Mouse (Mus musculus) gastrocnemius, postnatal 25 days (tissue): ENCODE results near the gene Rrp9. TPM values are rescaled to one million over a fixed set of nuclear protein-coding genes. Genes with fewer than 3 reads are reported as not detected.

Experiments
- DNase-seq: peaks from one replicate; pipeline ENCODE4 v3.0.0; 2022
- total RNA-seq, 2 experiments: library from RNA; stranded (reverse); gene quantifications; 1 replicate in 1 of 2; 2 replicates in 1 of 2; pipeline ENCODE4 v1.2.3; 2021

The Rrp9 gene
- total RNA-seq, 2 experiments from 2014 or later = 17.1 to 18.7 TPM

- DNase-seq = peak; percentile 50
These were observed 19.2 kb upstream of the Rrp9 start for GRCm38 (mm10) chr9:106456325-106457162.

- no peak for DNase-seq
These were observed 18.6 kb upstream of the Rrp9 start for GRCm38 (mm10) chr9:106457163-106457559.

GRCm38 (mm10) chr9:106457920-106458319 lies 17.8 kb upstream of the Rrp9 start:
- DNase-seq = no peak

- DNase-seq = no peak
These were observed 15.8 kb upstream of the Rrp9 start for GRCm38 (mm10) chr9:106459946-106460345.

GRCm38 (mm10) chr9:106460401-106461025 lies 15.2 kb upstream of the Rrp9 start:
- DNase-seq = no peak

DNA sequence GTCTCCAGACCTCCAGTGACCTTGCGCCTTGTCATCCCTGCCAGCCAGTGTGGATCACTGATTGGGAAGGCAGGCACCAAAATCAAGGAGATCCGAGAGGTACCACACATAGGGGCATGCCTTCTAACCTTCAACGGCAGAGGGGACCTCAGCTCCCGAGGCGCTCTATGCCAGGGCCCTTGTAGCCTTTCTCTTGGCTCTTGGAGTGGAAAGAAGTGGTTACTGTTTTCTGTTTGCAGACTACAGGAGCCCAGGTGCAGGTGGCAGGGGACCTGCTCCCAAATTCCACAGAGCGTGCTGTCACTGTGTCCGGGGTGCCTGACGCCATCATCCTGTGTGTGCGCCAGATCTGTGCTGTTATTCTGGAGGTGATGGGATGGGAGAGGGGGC lies 14.7 kb upstream of the Rrp9 start:
- DNase-seq = no peak

DNA sequence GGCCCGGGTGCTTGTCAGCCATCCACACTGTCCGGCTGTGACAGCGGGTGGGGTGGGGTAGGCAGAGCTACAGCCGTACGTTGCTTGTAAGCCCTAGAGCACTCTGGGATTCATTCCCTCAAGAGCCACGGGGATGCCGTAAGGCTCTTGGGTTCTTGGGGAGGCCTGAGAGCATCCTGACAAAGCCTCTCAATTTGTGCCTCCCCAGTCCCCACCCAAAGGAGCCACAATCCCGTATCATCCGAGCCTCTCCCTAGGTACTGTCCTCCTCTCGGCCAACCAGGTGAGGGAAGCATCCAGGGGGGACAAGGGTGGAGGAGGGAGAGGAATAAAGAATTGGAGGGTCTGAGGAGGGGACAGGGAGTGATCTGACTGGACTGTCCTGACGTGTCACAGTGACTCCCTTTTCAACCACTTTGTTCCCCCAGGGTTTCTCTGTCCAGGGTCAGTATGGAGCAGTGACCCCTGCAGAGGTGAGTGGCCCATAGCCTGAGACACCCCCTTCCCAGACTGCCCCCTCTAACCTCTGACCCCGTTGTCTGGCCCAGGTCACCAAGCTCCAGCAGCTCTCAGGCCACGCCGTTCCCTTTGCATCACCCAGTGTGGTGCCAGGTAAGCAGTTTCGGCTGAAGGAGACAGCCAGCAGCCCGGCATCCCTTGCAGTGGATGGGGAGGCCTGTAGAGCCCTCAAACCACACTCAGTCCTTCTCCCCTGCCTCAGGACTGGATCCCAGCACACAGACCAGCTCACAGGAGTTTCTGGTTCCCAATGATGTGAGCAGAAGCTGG lies 13.9 kb upstream of the Rrp9 start:
- DNase-seq = no peak

DNA sequence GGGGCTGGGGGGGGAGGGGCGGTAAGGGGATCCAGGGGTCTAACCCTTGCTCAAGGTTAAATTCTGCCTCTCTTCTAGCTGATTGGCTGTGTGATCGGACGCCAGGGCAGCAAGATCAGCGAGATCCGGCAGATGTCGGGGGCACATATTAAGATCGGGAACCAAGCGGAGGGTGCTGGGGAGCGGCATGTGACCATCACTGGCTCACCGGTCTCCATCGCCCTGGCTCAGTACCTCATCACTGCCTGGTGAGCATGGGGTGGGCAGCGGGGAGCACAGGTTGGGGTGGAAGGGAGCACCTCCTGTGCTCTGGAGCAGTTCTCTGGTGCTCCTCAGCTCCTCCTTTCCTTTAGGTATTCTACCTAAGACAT lies 13.3 kb upstream of the Rrp9 start:
- DNase-seq = no peak

- DNase-seq = no peak
These were observed 12.4 kb upstream of the Rrp9 start for GRCm38 (mm10) chr9:106463122-106464063.

- peak; percentile 62 for DNase-seq
These were observed 10.8 kb upstream of the Rrp9 start for GRCm38 (mm10) chr9:106464751-106465541.

DNA sequence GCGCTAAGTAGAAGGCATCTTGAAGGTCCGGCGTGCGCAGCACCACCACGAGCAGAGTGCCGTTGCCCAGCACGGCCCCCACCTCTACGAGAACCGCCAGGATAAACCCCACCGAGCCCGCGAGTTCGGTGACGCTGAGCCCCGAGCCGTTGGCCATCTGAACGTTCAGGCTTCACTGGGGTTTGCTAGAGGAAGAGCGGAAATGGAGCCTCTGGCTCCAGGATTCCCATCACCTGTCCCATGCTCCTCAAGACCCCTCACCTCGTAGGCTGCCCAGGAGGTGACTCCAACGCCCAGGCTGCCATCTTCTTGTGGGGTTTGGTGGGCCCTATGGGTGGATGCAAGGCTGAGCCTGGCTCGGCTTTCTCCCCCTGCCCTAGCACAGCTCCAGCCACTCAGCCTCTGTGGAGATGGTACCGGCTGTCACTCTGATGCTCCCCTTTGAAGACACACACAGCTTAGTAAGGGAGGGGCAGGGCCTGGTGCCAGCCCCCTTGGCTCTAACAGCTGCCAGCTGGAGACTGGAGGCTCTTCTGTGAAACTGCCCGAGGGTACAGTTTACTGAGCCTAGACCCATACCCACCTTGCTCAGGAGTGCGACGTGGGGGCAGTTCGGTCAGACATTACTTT lies 10.1 kb upstream of the Rrp9 start, which contains the start of gene Gpr62:
TSS of gene Gpr62 (minus strand) at position 368 of the 630 bp plus-strand sequence.
- DNase-seq = peak; percentile 53

DNA sequence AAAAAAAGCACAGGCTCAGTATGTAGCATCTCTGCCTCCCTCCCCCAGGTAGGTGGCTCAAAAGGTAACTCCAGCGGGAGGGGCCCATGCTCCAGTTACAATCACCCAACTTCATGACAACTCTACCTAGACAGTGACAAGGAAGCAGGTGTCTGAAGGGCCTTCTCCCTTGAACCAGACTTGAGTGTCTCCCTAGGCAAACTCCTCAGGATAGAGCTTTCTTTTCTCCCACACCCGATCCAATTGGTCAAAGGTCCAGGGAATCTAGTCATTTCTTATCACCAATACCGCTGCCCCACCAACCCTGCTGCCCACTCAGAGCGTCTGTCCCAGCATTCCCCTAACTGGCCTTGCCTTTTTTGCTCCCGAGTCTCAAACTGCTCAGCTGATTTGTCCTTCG lies 9.0 kb upstream of the Rrp9 start:
- no peak for DNase-seq

- DNase-seq = no peak
These were observed 8.0 kb upstream of the Rrp9 start for GRCm38 (mm10) chr9:106467746-106468145.

DNA sequence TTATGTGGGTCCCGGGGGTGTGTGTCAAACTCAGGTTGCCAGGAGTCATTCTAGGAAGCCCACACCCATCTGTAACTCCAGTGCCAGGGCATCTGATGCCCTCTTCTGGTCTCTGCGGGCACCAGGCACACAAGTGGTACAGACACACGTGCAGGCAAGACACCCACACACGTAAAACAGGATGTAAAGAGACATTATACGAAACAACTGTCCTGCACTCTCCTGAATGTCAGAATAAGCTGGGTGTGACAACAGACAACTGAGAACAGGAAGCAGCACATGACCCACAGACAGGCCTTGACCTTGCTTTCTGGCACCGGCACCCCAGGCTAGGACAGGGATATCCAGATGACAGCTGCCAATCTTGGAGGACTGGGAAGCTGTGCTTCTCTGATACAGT lies 6.4 kb upstream of the Rrp9 start:
- DNase-seq = peak; percentile 6

DNA sequence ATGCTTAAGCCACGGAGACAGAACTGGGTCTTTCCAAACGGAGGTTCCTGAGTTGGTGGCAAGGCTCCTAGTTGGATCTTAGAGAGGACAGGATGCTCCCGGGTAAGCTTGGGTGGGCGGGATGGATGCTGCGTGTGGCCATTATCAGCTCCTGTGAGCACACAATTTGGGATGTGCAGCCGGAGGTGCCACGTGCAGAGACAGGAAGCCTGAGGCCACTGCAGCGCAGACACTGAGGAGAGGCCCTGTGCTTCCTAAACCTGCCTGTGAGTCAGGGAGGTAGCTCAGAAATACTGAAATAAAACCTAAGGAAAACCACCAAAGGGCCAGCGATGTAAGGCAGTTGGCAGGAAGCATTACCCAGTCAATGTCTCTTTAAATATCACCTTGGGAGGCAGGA lies 6.0 kb upstream of the Rrp9 start:
- DNase-seq = peak; percentile 5

DNA sequence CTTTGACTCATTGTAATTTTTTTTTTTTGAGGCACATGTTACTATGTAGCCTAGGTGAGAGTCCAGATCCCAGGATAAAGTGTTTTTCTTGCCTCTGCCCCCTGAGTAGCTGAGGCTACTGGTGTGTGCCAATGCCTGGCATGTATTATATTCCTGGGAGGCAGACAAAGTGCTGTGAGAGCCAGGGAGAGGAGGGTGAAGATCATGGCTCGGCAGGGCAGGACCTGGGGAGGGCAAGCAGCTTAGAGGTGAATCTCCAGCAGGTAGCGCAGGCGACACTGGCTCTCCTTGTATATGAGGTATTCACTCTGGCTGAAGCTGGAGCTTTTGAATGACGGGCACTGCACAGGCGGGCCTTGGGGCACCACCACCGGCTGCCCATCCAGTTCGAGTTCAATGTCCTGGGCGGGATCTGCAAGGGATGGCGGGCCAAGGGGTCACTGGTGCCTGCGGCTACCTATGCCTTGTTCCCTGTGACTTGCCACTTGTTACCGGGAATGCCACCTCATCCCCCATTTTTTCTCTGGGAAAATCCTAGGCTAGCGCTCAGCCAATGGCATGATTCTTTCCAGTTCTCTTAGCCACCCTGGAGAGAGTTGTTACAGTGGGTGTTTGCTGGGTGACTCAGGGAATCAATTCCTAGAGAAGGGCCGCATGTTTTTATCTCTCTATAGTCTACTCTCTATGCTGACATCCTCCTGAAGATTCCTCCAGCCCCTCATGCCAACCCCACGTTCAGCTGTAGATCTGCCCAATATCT lies 4.6 kb upstream of the Rrp9 start:
- peak; percentile 10 for DNase-seq

GRCm38 (mm10) chr9:106471892-106472291 lies 3.9 kb upstream of the Rrp9 start:
- DNase-seq = peak; percentile 75

DNA sequence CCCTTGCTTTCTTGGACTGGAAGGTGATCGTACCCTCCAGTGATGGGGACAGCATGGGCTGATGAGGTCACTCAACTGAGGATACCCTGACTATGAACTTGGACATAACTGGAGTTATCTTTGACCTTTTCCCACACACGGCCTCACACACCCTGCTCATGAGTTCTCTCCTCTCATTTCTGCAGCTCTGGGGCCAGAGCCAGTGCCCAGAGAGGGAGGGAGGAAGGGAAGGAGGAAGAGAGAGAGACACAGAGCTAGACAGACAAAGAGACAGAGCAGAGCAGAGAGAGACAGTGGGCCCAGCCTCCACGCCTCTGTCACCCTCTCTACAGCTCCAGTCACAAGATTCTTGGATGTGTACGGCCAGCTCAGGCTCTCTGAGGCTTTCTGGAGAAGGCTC lies 3.4 kb upstream of the Rrp9 start:
- DNase-seq = peak; percentile 45

GRCm38 (mm10) chr9:106473081-106473752 lies 2.5 kb upstream of the Rrp9 start:
- peak; percentile 29 for DNase-seq
